Mouse (Mus musculus) liver, adult 2 months (tissue): Measurements from ENCODE around the gene B3galt5. TPM values are rescaled to one million over a fixed set of nuclear protein-coding genes. Genes with fewer than 3 reads are reported as not detected.

ENCODE experiments used
- DNase-seq: peaks from one replicate; pipeline ENCODE4 v3.0.0-alpha.2; 2011; ENCODE audit warnings: low read depth, low spot score; ENCODE audit errors: extremely low read depth
- H3K27ac ChIP-seq: fragments of 200-500 bp; replicated peaks from 2 replicates; pipeline ENCODE4 v1.5.1; 2012; ENCODE audit warnings: low read depth, mild to moderate bottlenecking, control low read depth, inconsistent platforms, low read length; ENCODE audit not compliant: insufficient read depth
- H3K27me3 ChIP-seq: fragments of 200-500 bp; 2 replicates; pipeline ENCODE4 v1.6.1; 2012; ENCODE audit warnings: mild to moderate bottlenecking, moderate library complexity, low read length, inconsistent platforms; ENCODE audit not compliant: control insufficient read depth, insufficient read depth
- H3K36me3 ChIP-seq: fragments of 200-500 bp; 2 replicates; pipeline ENCODE4 v1.6.1; 2012; ENCODE audit warnings: low read length, inconsistent platforms; ENCODE audit not compliant: control insufficient read depth, insufficient read depth
- H3K4me1 ChIP-seq: fragments of 200-500 bp; 2 replicates; pipeline ENCODE4 v1.6.1; 2011; ENCODE audit warnings: low read length; ENCODE audit not compliant: control insufficient read depth, insufficient read depth
- H3K4me3 ChIP-seq: fragments of 200-500 bp; 2 replicates; pipeline ENCODE4 v1.5.1; 2011; ENCODE audit warnings: low read depth, mild to moderate bottlenecking, control low read depth, low read length, moderate library complexity; ENCODE audit not compliant: insufficient read depth
- H3K79me2 ChIP-seq: fragments of 200-500 bp; 2 replicates; pipeline ENCODE4 v1.6.1; 2012; ENCODE audit warnings: inconsistent platforms, mild to moderate bottlenecking, low read length, moderate library complexity; ENCODE audit not compliant: control insufficient read depth, insufficient read depth
- H3K9ac ChIP-seq: fragments of 200-500 bp; 2 replicates; pipeline ENCODE4 v1.6.1; 2012; ENCODE audit warnings: low read depth, mild to moderate bottlenecking, control low read depth, inconsistent platforms, low read length
- CTCF ChIP-seq: fragments of 200-500 bp; IDR thresholded peaks from 2 replicates; pipeline ENCODE4 v1.5.1; 2011; ENCODE audit warnings: low read depth, low read length, control low read depth
- POLR2A ChIP-seq: fragments of 200-500 bp; IDR thresholded peaks from 2 replicates; pipeline ENCODE4 v1.6.1; 2011; ENCODE audit warnings: low read length, control low read depth; ENCODE audit not compliant: insufficient read depth; ENCODE audit errors: extremely low read depth
- WGBS: fragments of 180-500 bp; shearing (Covaris S2); methylation state at CpG from one replicate; pipeline ENCODE4 v1.1.7; 2018; 5-methylcytosine and 5-hydroxymethylcytosine counted together
- polyA plus RNA-seq: library from polyadenylated mRNA; depleted of rRNA; stranded (reverse); fragments of >200 nt; gene quantifications from 2 replicates; pipeline ENCODE4 v1.2.3, GENCODE M21; 2012; rRNA removed
- total RNA-seq: library from RNA; depleted of rRNA; stranded (reverse); fragments of >200 nt; gene quantifications from 2 replicates; pipeline ENCODE4 v1.2.3, GENCODE M21; 2014; rRNA removed

B3galt5 gene
- total and polyA plus RNA-seq, 2 experiments, result 0.09 TPM; not detected in 1

GRCm38 (mm10) chr16:96363277-96363676, 127.7 kb downstream of the B3galt5 start:
- Histone ChIP-seq H3K9ac (peak overlapping the region; percentile 27), H3K27me3 (no peaks in the 10 kb centered on the region), H3K4me3 (peak overlapping the region; percentile 49), H3K79me2 (peaks cover 5% of the 10 kb centered on the region; the same call in 1 of the 2 replicates), H3K4me1 (peaks cover 9% of the 10 kb centered on the region; the same call in 1 of the 2 replicates), H3K36me3 (peaks cover 6% of the 10 kb centered on the region; the same call in 1 of the 2 replicates), H3K27ac (peak overlapping the region; percentile 75)
- DNase-seq, result no peak
- 28% methylated on average over 5 of the region's 5 CpGs for WGBS
- TF ChIP-seq POLR2A (no peak), CTCF (no peak)

DNA sequence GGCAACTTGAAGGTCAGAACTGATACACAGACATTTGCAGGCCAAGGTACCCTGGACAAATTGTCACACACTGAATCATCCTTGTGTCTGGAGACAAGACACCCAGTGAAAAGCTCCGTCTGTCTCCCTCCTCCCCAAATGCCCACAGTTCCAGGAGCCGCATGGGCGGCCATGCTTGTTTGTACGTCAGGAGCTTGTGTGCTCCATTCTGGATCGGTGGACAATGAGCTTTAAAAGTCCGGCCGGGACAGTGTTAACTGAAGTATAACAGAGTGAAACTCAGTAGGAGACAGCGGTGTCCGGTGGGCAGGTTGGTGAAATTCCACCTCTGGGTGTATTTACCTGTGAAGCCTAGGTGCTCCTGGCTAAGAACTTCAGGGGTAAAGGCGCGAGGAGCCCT, 129.3 kb downstream of the B3galt5 start:
- peaks cover 9% of the 10 kb centered on the region; the same call in 1 of the 2 replicates for H3K36me3 ChIP-seq
- H3K4me1 ChIP-seq, result peaks cover 9% of the 10 kb centered on the region; the same call in 1 of the 2 replicates
- no peak overlapping the region for H3K4me3 ChIP-seq
- TF ChIP-seq POLR2A, result no peak
- no peak for TF ChIP-seq CTCF
- 94% methylated on average over 11 of the region's 11 CpGs for WGBS
- peaks cover 5% of the 10 kb centered on the region; the same call in 1 of the 2 replicates for H3K79me2 ChIP-seq
- H3K27me3 ChIP-seq, result no peaks in the 10 kb centered on the region
- no peak overlapping the region for H3K9ac ChIP-seq
- no peak overlapping the region for H3K27ac ChIP-seq
- DNase-seq, result no peak

Other genes with a start within 250 kb of the B3galt5 start
- 39.2 and 42.5 TPM in 2 replicates for gene Psmg1, start 244.8 kb upstream of the B3galt5 start, total RNA-seq
- 21.4 and 23.8 TPM in 2 replicates for gene Psmg1, start 244.8 kb upstream of the B3galt5 start, polyA plus RNA-seq
- gene Brwd1, start 153.3 kb upstream of the B3galt5 start, total RNA-seq, result 56.3 and 59.8 TPM in 2 replicates
- 9.9 and 12.3 TPM in 2 replicates for gene Brwd1, start 153.3 kb upstream of the B3galt5 start, polyA plus RNA-seq
- gene Hmgn1, start 108.1 kb upstream of the B3galt5 start, total RNA-seq, result 43.9 and 48.3 TPM in 2 replicates
- 11.4 and 15.0 TPM in 2 replicates for gene Hmgn1, start 108.1 kb upstream of the B3galt5 start, polyA plus RNA-seq
- 4.6 and 7.4 TPM in 2 replicates for gene Wrb, start 90.4 kb upstream of the B3galt5 start, total RNA-seq
- 14.0 and 17.5 TPM in 2 replicates for gene Wrb, start 90.4 kb upstream of the B3galt5 start, polyA plus RNA-seq
- 0.07 and 0.09 TPM in 2 replicates for gene Lca5l, start 43.5 kb upstream of the B3galt5 start, total RNA-seq
- not detected in 2 replicates for gene Lca5l, start 43.5 kb upstream of the B3galt5 start, polyA plus RNA-seq
- 0.55 and 0.60 TPM in 2 replicates for gene Sh3bgr, start 35.4 kb upstream of the B3galt5 start, total RNA-seq
- 0.36 TPM in 1 of 2 replicates, not detected in the other for gene Sh3bgr, start 35.4 kb upstream of the B3galt5 start, polyA plus RNA-seq
- gene Itgb2l, start 207.8 kb downstream of the B3galt5 start, total RNA-seq, result not detected in 2 replicates
- gene Itgb2l, start 207.8 kb downstream of the B3galt5 start, polyA plus RNA-seq, result not detected in 2 replicates
- gene Pcp4, start 231.8 kb downstream of the B3galt5 start, total RNA-seq, result 0.40 TPM in 1 of 2 replicates, not detected in the other
- gene Pcp4, start 231.8 kb downstream of the B3galt5 start, polyA plus RNA-seq, result not detected in 2 replicates